Mouse (Mus musculus): ENCODE results near the gene Ube2k.

GRCm38 (mm10) chr5:65539786-65540185 is 2.8 kb downstream of the Ube2k start:
- no peak for TF ChIP-seq GATA1 (IDR thresholded peaks at IDR 0.05; ENCODE audit: borderline replicate concordance, low read length)
- no peak for TF ChIP-seq FLI1 (IDR thresholded peaks at IDR 0.05; ENCODE audit: low read length)

Data from megakaryocyte, embryonic 14.5 days (primary cell).